Mouse (Mus musculus) erythroblast, embryonic 14.5 days (primary cell): ENCODE measurements around the gene 5730522E02Rik. TPM values are rescaled to one million over a fixed set of nuclear protein-coding genes. Genes with fewer than 3 reads are reported as not detected.

Experiments
- H3K27me3 ChIP-seq: 2 replicates; pipeline ENCODE4 v1.6.1; 2012; ENCODE audit warnings: inconsistent platforms; ENCODE audit not compliant: control insufficient read depth
- H3K36me3 ChIP-seq: 2 replicates; pipeline ENCODE4 v1.6.1; 2012; ENCODE audit warnings: mild to moderate bottlenecking, inconsistent platforms; ENCODE audit not compliant: control insufficient read depth
- H3K4me1 ChIP-seq: 2 replicates; pipeline ENCODE4 v1.6.1; 2012; ENCODE audit warnings: inconsistent platforms; ENCODE audit not compliant: control insufficient read depth
- H3K4me3 ChIP-seq: replicated peaks from 2 replicates; pipeline ENCODE3; 2012; ENCODE audit warnings: moderate library complexity, mild to moderate bottlenecking, inconsistent platforms
- H3K9me3 ChIP-seq: 2 replicates; pipeline ENCODE4 v1.6.1; 2012; ENCODE audit warnings: low read length, inconsistent platforms, mixed read lengths; ENCODE audit not compliant: control insufficient read depth
- GATA1 ChIP-seq: IDR thresholded peaks from 2 replicates; pipeline ENCODE4 v1.6.1; 2012; ENCODE audit warnings: low read length, inconsistent platforms, mixed read lengths
- TAL1 ChIP-seq: IDR thresholded peaks from 3 replicates; pipeline ENCODE4 v1.6.1; 2012; ENCODE audit warnings: low read length, inconsistent platforms, mixed read lengths
- polyA plus RNA-seq: library from polyadenylated mRNA; stranded (reverse); fragments of >175 nt; gene quantifications from 2 replicates; pipeline ENCODE4 v1.2.3, GENCODE M21; 2012

Gene 5730522E02Rik
- polyA plus RNA-seq, 1 experiment: not detected

DNA sequence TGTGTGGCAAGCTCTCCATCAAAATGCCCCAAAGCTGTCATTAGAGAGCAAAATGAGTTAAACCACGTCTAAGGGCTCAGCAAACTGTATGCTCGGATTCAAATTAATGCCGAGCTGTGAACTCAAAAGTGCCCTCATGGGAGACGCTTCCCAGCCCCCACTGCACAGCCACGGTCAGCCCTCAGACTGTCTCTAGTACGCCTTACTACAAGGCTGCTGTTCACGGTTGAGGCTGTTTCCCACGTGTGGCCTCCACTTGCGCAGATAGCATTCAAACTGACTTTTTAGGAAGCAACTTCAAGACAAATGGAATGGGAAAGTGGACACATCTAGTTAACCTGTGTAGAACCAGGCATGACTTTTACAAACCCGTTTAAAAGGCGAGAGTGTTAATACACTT, 79.7 kb downstream of the 5730522E02Rik start:
- Histone ChIP-seq H3K36me3 (no peaks in the 10 kb centered on the region), H3K4me1 (no peaks in the 10 kb centered on the region), H3K9me3 (no peaks in the 10 kb centered on the region), H3K27me3 (no peaks in the 10 kb centered on the region), H3K4me3 (no peak overlapping the region)
- TF ChIP-seq TAL1 (no peak), GATA1 (no peak)

DNA sequence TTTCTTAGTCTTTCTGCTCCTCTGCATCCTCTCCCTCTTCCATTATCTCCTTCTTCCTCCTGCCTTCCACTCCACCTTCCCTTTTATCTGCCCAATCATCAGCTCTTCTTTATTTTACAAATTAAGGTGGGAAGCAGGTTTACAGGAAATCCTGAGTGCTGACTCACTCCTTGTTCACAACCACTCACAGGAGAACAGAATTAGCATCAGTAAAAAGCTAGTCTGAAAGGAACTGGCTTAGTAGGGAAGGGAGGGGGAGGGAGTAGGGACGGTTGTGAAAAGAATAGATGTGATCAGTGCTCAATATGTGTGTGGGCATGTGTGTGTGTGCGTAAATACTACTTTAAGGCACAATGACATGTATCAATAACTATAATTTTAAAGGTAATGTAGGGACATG, 81.5 kb downstream of the 5730522E02Rik start:
- H3K9me3 ChIP-seq: no peaks in the 10 kb centered on the region
- TF ChIP-seq TAL1 (no peak), GATA1 (no peak)
- no peaks in the 10 kb centered on the region for H3K4me1 ChIP-seq
- H3K4me3 ChIP-seq: no peak overlapping the region
- no peaks in the 10 kb centered on the region for H3K27me3 ChIP-seq
- no peaks in the 10 kb centered on the region for H3K36me3 ChIP-seq

DNA sequence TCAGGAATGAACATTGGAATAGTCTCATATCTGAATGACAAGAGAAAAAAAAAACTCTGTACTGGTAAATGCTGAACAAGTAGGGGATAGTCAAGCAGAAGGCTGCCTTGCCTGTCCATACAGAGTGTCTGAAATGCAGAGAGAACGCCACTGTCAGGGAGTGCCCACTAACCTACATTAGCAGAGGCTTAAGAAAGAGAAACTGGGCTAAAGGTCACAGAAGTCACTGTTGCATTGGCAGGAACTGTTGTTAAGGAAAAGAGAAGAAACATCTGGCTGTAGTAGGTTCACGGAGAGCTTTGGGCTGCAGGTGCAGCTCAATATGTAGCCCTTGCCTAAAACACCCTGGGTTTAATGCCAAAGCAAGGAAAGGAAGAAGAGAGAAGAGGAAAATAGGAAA, 82.2 kb downstream of the 5730522E02Rik start:
- no peaks in the 10 kb centered on the region for H3K4me1 ChIP-seq
- no peak for TF ChIP-seq TAL1
- TF ChIP-seq GATA1: no peak

DNA sequence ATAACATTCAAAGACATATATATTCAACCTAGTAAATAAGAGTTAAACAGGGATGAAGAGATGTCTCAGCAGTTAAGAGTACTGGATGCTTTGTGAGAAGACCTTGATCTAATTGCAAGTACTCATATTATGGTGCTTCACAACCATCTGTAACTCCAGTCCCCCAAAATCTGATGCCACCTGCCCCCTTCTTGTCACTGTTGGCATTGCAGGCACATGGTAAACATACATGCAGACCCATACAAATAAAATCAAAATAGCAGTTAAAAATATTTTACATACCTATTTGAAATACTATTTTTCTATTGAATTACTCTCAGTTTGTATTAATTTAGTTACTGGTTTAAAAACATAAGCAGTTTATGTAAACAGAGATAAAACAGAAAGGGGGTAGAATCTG, 84.6 kb downstream of the 5730522E02Rik start:
- Histone ChIP-seq H3K9me3 (no peaks in the 10 kb centered on the region), H3K36me3 (no peaks in the 10 kb centered on the region), H3K4me1 (no peaks in the 10 kb centered on the region), H3K4me3 (no peak overlapping the region), H3K27me3 (no peaks in the 10 kb centered on the region)
- TF ChIP-seq TAL1 (no peak), GATA1 (no peak)

More for the DNA sequence above, 82.2 kb downstream of the 5730522E02Rik start:
- Histone ChIP-seq H3K4me3 (no peak overlapping the region), H3K27me3 (no peaks in the 10 kb centered on the region), H3K36me3 (no peaks in the 10 kb centered on the region), H3K9me3 (no peaks in the 10 kb centered on the region)

DNA sequence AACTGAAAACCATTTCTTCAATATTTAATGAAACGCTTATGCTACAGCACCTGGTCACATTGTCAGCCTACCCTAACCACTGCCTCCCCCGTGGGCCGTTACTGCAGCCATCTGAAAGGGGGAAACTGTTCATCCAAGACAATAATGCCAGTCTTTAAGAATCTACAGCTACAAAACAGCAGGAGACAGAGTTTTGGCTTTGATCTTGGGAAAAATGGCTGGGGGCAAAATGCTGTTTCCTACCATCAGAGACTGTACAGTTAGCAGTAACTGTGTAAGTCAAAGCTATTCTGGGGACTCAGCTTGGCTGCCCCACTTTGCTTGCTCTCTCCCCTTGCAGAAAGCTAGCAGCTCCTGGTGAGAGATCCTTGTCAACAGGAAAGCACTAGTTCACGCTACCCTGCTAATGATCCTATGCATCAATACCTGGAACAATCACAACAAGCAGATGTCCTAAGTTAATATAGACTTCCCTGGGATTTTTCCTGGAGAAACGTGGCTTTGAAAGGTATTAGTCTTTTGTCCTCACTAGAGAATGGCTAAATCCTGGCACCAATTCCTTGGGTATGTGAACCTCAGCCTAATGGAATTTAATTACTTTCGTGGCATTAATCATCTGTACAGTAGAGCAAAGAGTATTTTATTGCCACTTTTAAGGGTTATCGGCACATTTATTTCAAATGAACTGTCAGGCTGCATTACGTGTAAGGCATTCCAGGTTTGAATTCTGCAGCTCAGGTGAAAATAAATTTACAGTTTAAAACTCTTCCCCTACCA, 89.6 kb downstream of the 5730522E02Rik start:
- Histone ChIP-seq H3K36me3 (no peaks in the 10 kb centered on the region), H3K4me3 (no peak overlapping the region), H3K9me3 (no peaks in the 10 kb centered on the region), H3K4me1 (no peaks in the 10 kb centered on the region), H3K27me3 (no peaks in the 10 kb centered on the region)
- no peak for TF ChIP-seq TAL1
- TF ChIP-seq GATA1: no peak

DNA sequence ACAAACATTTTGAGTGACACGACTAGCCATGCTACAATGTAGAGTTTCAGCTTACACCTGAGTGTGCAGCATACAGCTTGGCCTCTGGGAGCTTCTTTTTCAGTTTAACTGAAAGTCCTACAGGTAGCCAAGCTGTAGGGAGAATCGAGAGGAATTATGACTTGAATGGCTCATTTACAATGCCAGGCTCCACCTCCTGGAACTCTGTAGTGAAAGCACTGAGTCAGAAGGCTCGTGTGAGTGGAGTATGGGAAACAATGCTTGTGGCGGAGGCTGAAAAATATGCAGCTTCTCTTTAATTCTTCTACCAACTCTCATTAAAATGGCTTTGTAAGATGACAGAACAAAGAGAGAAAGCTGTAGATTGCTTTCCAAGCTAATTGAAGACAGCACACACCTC, 92.9 kb downstream of the 5730522E02Rik start:
- Histone ChIP-seq H3K27me3 (no peaks in the 10 kb centered on the region), H3K36me3 (no peaks in the 10 kb centered on the region), H3K4me3 (no peak overlapping the region), H3K9me3 (no peaks in the 10 kb centered on the region), H3K4me1 (no peaks in the 10 kb centered on the region)
- no peak for TF ChIP-seq GATA1
- no peak for TF ChIP-seq TAL1

DNA sequence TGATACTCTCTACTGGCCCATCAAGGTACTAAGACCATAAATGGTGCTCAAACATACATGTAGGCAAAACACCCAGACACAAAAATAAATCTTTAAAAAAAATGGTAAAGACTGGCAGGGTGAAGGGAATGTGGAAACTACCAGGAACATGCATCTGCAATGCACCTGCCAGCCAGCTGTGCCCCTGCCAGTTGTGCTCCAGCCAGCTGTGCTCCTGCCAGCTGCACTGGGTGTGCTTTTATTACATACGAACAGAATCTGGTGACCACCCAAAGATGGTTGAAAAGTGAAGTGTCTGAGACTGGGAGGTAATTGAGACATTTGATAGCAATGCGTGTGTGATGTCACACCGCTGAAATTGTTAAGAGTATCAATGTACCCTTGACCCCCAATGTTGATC, 98.4 kb downstream of the 5730522E02Rik start:
- H3K9me3 ChIP-seq: no peaks in the 10 kb centered on the region
- no peak for TF ChIP-seq TAL1
- TF ChIP-seq GATA1: no peak
- H3K27me3 ChIP-seq: no peaks in the 10 kb centered on the region
- no peaks in the 10 kb centered on the region for H3K36me3 ChIP-seq
- no peak overlapping the region for H3K4me3 ChIP-seq
- no peaks in the 10 kb centered on the region for H3K4me1 ChIP-seq

DNA sequence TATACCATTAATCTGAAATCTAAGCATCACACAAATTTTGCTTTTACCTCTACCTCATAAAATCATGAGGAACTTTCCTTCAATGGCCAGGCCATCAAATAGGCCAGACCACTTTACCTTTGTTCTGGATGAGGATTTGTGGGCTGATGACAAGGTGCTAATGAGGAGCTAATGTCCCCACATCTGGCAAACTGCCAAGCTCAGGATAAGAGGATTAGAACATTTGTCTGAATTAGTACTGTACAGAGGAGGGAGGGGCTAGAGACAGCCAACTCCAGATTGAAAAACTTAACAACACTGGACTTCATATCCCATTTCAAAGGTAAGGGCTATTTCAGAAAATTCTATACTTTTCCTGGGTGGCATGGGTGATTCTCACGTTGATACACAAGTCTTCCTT, 101.9 kb downstream of the 5730522E02Rik start:
- H3K27me3 ChIP-seq: no peaks in the 10 kb centered on the region
- no peaks in the 10 kb centered on the region for H3K36me3 ChIP-seq
- H3K4me3 ChIP-seq: no peak overlapping the region
- no peaks in the 10 kb centered on the region for H3K4me1 ChIP-seq
- TF ChIP-seq TAL1: no peak
- no peak for TF ChIP-seq GATA1
- no peaks in the 10 kb centered on the region for H3K9me3 ChIP-seq

DNA sequence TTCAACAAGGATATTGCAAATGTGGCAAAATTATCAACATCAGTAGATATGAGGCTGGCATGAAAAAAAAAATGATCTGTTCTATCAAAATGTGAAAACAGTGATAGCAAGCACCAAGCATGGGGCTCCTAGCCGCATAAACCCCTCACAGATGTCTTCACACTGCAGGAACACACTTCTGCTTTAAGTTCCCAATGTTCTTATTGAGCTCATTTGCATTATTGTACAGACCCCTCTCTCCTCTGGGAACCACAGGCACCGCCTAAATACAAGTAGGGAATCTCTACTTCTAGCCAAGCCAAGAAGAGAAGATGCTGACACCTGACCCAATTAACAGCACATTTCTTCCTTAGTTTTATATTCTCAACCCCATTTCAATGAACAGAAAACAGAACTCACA, 105.9 kb downstream of the 5730522E02Rik start:
- H3K4me1 ChIP-seq: no peaks in the 10 kb centered on the region
- no peak overlapping the region for H3K4me3 ChIP-seq
- TF ChIP-seq GATA1 (no peak), TAL1 (no peak)
- no peaks in the 10 kb centered on the region for H3K36me3 ChIP-seq
- no peaks in the 10 kb centered on the region for H3K27me3 ChIP-seq
- H3K9me3 ChIP-seq: no peaks in the 10 kb centered on the region

DNA sequence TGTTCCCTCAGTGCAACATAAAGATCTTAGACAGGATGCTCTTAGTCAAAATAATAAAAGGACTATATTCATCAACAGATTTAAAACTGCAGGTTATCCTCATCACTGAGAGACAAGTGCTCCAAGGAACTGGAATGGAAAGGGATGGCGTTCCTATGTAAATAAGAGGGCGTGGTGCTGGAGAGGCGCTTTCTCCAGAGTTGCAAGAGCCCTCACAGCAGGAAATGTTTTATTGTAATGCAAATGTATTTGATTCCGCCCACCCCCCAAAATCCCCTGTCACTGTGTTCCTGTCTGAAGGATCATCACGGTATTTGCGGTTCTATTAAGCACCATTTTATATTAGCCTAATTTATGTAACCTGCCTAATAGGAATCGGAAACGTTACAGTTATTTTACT, 106.9 kb downstream of the 5730522E02Rik start:
- no peaks in the 10 kb centered on the region for H3K36me3 ChIP-seq
- no peaks in the 10 kb centered on the region for H3K9me3 ChIP-seq
- no peaks in the 10 kb centered on the region for H3K27me3 ChIP-seq
- H3K4me1 ChIP-seq: no peaks in the 10 kb centered on the region
- no peak for TF ChIP-seq TAL1
- TF ChIP-seq GATA1: no peak
- no peak overlapping the region for H3K4me3 ChIP-seq
